Mouse (Mus musculus) c-Kit-positive CD71-negative TER-119-negative erythroid progenitor cells, embryonic 14.5 days (primary cell): Measurements from ENCODE around the gene Adamts20.

Experiments used
- DNase-seq: peaks from one replicate; pipeline ENCODE4 v3.0.0-alpha.2; 2013; ENCODE audit warnings: low read depth

Adamts20 gene

DNA sequence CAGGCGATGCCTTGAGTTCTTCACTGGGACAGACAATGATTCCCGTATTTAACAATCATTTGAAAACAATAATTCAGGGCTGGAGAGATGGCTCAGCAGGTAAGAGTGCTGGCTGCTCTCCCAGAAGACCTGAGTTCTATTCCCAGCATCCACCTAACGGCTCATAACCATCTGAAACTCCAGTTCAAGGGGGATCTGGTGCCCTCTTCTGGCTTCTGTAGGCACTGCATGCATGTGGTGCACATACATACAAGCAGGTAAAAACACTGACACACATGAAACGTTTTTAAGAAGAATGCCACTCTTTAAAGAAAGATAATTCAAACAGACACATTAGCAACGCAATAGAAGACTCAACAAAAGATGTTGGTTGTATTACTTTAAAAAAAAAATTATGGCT, 120.9 kb downstream of the Adamts20 start:
- no peak for DNase-seq

DNA sequence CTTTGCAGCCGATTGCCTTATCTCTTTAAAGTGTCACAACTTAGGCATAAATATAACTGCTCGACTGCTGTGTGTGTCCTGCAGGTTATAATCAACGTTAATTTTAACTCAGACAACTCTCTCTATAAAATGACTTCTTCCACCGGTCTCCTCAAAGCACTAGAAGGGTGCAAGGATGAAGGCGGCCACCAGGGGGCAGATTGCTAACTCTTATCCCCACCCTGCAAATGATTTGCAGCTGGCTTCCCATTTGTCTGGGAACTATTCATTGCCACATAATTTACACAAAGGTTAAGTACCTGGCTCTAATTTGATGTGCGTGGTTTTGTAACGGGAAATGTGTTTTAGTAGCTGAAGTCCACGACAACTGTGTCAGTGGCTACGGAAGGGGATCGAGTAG, 122.9 kb downstream of the Adamts20 start:
- peak; percentile 23 for DNase-seq

DNA sequence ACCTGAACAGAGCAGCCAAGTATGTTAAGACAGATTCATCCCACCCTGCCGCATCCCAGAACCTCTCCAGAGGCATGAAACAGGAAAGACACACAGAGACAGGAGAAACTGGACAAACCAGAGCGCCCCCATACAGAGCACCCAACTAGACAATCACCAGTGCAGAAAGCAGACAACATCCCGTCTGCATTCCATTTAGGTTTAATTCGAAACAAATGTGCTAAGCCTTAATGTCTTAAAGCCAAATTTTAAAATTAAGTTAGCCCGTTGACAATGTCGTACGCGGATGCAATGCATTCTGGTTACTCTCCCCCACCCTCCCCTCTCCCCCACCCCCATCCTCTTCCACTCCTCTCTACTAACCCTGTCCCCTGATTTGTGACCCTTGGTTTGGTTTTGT, 126.2 kb downstream of the Adamts20 start:
- no peak for DNase-seq

DNA sequence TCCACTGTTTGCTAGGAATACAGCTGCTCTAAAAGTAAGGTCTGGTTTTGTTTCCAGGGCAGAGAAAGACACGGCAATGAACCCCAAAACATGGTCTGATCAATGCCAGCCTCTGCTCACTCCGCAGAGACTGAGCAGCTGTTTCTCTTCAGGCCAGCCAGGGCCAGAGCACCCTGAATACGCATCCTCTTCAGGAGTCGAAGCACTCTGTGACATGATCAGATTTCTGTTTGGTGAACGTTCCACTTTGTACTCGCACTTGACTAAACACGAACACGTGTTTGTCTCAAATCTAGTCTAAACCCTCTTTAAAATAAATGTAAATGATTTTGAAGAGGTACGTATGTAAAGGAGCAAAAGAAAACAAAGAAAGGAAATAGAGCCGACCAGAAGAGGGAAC, 130.6 kb downstream of the Adamts20 start:
- DNase-seq, result no peak

DNA sequence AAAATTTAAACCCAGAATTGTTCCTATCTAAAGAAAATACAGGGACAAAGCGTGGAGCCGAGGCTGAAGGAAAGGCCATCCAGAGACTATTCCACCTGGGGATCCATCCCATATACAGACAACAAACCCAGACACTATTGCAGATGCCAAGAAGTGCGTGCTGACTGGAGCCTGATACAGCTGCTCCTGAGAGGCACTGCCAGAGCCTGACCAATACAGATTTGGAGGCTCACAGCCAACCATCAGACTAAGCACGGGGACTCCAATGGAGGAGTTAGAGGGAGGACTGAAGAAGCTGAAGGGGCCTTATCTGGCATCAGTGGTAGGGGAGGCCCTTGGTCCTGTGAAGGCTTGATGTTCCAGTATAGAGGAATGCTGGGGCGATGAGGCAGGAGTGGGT, 138.6 kb downstream of the Adamts20 start:
- DNase-seq, result no peak

DNA sequence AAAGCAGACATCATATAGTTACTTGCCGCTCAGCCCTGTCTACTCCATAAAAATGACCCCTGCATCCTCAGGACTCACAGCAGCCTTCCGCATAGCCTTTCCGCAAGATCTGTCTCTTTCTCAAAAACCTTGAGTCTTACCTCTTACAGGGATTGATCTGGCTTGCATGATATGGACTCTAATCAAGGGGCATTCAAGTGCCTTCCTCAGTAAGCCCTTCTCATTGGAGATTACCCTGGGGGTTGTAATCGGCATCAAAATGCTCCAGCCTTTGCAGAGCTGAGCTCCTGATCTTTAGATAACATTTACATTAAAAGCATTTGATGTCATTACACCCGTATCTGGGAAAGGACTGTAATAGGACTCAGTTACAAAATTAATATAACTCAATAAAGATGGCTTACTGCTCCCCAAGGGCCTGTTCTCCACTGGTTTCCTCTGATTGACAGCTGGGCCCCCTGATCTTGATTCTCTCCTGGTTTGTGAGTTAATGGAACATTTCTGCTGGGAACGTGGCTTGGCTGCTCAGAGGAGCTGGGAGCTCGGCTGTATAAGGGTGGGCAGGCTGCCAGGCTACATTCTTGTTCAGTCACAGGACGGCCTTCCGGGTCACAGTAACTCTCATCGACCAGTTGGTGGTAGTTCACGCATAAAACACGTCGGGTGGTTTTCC, 139.6 kb downstream of the Adamts20 start:
- DNase-seq, result no peak

DNA sequence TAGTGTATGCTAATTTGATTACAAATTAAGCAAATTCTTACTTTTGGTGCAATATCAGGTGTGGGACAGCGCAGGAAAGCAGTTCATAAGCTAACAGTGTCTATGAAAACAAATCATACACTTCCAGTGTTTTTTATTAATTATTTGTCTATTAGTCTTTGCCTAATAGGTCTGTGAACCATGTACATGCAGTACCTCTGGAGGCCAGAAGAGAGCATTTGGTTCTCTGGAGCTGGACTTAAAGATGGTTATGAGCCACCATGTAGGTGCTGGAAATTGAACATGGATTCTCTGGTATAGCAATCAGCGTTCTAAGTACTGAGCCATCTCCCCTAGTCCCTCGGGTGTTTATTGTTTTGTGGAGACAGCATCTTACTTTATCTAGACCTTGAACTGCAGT, 149.0 kb downstream of the Adamts20 start:
- no peak for DNase-seq

DNA sequence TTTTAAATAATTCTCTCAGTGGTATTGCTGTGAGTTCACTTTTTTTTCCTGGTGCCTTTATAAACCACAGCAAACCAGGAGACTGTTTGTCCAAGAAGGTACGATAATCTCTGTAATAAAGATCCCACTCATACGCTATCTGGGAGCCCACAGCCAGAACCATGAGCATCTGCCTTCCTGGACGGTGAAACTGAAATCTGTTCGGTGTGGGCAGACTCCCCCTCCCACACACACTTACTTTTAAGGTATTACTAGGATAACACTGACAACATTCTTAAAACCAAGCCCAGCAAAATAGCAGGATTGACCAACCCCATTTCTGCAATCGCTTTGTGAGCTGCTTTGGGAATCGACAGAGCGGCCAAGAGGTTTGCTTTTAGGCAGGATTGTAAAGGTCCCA, 155.5 kb downstream of the Adamts20 start:
- no peak for DNase-seq

DNA sequence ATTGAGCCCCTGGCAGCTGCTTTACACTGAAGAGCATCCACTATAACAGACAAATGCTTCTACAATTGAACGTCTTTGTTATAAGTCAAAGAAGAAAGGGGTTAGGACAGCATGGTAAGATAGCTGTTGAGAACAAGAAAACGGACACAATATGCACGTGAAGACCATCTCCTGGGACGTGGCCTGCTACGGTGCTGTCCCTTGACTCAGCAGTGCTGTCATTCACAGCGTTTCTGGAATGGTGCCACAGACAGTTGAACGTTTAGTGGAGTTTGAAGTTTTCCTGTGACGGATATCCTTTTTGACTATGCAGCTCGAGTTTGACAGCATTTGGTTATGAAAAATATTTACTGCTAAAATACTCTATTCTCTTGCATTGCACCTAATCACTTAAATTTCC, 157.3 kb downstream of the Adamts20 start:
- no peak for DNase-seq

DNA sequence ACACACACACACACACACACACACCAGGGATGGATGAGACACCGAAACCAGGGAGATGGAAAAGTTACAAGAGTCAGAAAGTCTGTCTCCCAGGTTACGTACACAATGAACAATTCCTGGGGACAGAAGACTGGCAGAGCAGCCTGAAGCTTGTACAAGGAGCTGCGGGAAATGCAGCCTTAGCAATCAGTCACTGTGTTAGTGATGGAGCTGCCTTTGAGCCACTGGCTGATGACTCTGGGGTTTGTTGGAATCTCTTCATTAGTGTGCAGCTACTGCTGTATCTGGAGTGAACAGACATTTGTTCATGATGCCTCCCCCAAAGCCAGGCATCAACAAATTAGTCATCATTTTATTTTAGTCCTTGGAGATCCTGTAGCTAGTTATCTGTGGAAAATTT, 162.1 kb downstream of the Adamts20 start:
- no peak for DNase-seq

DNA sequence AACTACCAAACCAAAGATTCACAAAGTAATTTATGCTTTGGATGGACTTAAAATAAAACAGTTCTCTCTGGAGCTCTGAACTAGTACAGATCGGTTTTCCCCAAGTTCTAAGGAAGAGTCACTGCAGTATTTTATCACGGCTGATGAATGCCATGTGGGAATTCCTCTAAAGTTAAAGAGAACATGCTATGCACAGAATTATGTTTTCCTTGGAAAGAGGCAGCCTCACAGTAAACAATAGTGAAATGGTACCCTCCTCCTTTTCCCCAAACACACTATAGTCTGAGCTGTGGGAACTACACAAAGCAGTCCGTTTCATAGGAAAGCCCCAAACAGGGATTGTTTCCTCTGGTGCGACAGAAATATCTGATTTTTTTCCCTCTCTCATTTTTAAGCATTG, 171.1 kb downstream of the Adamts20 start:
- DNase-seq, result no peak

DNA sequence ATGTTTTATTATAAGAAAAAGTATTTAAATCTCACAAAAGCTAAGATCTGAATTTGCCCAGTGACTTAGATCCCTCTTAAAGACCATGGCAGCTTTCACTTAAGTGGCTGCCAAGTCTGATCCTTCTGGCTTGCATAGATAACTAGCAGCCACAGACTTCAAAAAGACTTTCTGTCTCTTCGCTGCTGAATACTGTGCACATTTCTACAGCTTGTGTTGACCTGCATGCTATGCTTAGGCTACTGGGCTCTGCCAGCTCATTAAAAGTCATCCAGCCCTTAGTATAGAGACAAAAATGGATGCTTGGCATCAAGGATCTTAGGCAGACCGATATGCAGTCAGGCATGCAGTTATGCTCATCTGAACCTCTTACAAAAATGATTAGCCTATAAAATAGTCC, 177.2 kb downstream of the Adamts20 start:
- DNase-seq, result no peak

DNA sequence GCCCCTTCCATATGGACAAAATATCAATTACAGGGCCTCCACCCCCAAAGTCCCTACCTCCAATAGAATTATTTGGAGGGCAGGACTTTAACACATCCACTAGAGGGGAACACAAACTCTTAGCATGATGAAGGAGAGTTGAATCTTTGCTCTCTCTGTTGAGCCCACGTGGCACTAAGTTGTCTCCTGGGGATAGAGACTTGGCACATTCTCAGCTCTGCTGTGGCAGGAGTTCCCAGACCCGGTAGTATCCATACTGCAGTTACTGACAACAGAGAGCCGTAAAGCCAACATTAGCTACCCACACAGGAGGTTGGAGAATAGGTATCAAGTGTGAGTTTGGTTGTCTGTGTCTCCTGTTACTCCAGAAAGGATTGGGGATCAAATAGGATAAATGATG, 177.7 kb downstream of the Adamts20 start:
- no peak for DNase-seq

DNA sequence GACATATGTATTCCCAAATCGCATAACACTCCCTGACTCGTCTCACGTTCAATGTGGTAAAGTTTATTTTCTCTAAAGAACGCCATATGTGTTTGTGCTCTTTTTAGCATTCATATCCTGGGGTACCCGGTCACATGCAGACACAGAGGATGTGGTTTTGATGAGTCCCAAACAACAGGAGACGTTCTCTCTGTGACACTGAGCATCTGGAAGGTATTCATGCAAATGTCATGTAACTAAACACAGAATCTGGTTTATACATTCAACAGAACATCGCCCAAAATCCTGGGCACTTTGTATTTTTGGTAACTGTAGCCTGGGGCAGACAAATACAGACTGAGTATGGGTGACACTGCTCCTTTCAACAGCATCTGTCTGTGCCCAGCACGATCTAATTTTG, 188.8 kb downstream of the Adamts20 start:
- DNase-seq, result no peak

DNA sequence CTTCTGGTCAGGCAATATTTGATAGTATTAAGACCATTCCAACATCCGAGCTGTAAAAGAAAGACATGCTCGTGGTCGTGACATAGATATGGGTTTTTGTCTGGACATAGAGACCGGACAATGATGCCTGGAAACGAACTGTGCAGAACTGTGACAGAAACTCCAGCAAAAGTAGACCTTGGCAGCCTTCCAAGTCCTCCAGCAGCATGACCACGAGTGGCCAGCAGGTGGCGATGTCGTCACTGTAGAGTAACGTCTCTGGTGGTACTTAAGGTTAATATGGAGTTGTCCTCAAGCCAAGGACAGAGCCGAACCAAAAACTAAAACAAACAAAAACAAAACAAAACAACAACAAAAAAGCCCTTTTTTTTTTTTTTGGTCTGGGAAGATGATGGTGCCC, 199.6 kb downstream of the Adamts20 start:
- peak; percentile 54 for DNase-seq

DNA sequence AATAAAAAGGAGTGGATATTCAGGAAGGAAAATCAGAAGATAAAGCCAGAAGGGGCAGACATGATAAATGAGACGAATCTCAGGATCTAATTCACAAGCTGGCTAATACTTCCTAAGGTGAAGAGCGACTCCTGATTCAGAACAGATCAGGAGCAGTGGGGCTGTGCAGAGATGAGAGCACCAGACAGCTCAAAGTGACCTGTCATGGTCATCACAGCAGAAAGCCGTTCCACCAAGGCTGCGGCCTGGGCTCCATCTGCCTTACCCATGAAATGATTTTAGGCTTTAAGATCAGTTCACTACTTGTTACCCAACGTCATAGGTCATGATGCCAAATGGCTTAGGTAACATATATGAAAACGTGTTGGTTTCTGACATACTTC, 200.7 kb downstream of the Adamts20 start:
- DNase-seq, result no peak

DNA sequence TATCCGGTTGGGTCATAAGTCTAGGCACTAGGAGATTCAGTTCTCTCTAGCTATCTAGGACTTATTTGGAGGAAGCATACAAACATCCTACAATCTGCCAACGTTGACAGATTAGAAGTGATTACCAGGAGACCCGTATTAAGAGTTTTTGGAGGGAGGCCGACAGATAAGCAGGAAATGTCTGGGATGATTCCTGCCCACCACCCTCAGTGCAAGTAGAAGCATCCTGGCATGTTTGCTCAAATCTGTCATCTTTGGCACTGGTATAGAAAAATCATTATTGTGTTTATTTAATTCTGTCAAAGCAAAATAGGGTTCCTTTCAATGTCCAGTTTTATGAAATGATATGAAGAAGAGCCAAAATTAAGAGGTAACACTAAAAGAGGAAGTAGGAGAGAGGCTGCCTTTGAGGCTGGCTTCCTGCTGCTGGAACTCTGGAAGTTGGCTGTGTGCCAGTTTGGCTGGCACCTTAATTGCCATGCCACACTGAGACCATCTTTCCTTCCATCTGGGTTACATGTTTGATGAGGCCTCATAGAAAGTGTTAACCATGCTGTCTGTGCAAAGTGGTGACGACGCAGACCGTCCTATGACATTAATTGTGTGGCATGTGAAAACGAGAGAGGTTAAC, 201.2 kb downstream of the Adamts20 start:
- peak; percentile 6 for DNase-seq

DNA sequence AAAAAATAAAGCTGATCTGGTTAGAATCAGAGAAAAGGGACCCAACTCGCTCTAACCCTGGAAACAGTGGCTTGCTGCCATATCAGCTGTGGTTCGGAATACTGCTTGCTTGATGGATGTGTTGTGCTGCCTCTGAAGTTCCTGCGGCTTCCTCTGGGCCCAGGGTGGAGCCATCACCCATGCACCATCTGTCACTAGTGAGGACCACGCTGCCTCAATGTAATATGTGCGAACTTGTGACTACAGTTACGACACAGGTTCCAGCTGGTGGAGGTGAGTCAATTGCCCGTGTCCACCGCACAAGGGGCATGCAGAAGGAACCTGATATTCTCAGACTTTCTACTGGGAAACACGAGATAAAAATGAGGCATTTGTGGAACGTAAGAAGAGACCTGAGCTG, 202.0 kb downstream of the Adamts20 start:
- DNase-seq, result no peak

DNA sequence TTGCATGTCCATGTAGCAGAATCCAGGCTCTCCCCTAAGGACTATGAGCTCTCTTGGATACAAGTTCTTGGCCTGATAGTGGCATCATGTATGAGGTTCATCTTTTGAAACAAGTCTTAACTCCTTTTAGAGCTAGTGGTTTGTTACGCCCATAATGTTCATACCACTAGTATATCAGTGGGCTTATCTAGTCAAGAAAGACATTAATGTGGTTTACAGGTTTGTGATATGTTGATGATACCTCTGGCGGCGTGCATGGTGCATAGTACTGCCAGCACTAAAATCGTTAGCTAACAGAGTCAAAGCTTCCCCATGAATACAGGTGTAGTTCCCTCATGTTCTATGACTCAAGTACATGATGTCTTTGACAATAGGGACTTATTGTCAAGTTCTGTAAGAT, 205.7 kb downstream of the Adamts20 start:
- DNase-seq, result no peak

DNA sequence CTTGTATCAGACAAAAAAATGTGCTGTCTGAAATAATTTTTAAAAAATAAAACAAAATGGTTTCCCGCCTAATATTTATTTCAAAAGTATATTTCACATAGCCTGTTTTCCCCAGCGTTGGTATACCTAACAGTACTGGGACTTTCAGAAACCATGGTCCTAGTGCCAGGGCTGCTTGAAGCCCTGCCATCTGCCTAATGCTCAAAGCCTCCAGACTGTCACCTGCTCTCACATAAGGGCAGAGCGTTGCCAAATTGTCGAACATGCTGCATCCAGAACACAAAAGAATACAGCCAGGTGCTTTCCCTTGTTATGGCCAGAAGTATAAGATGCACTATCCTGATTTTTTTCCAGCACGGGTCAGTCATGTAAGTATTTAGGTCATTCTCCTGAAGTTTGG, 209.7 kb downstream of the Adamts20 start:
- DNase-seq, result no peak

DNA sequence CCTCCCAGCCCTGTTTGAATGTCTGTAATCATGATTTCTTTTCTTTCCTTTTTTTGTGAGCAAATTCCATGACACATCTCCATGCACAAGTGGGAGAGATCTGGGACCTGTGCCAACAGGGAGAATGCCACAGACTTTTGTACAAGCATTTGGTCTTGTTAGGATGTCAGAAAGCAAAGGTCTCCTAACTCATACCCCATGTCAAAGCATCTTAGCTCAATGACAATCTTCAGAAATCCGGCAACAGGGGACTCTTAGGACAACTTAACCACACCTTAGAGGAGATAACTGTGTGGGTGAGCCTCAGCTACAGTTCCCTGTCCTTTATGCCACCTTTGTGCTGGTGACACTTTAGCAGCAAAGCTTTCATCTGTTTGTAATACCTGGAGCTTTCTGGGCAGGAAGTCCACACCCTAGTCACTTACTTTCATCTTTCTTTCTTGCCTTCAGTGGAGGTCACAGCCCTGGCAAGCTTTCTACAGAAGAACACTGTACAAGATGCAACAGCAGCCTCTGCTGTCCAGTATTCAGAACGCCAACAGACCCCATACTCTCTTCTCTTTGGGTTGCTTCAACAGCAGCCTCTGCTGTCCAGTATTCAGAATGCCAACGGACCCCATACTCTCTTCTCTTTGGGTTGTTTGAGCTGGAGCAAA, 210.2 kb downstream of the Adamts20 start:
- no peak for DNase-seq

DNA sequence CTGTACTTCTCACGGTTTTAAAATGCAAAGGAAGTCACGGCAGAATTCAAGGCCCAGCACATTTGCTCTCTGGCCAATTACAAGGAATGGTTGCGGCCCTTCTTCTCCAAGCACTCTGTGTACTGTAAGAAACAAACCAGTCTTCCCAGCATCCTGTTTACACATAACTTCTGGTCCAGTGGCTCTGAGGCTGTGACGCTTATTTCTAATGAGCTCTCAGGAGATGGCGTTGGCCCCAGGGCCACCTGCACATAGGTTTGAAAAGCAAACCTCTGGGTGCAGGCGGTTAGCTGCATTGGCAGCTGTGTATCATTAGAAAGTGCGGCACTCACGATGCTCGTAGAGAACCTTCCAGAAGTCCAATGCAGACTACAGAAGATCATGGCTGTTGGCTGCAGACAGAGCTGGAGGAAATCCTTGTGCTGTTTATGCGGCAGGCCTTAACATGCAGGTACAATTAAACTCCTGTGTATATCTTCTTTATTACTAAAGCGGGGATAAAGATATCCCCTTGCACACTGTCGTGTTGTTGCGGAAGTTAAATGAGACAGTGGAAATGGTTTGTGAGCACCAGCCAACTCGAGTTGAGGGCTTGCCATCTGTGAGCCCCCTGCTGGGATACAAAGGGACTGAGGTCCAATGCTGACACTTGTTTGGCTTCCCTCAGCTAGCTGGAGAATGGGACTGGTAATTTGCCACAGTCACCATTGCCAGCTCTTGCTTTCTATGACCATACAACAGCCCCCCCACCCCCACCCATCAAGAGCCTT, 210.9 kb downstream of the Adamts20 start:
- DNase-seq, result no peak
